Mouse (Mus musculus) cerebellum, adult 2 months (tissue): ENCODE data around the gene Ube2v1. TPM values are rescaled to one million over a fixed set of nuclear protein-coding genes. Genes with fewer than 3 reads are reported as not detected.
A peak's percentile ranks its signal among the peaks of the same experiment; 100 is the strongest.
"Not testable (repeated sequence)": the region's sequence is repeated elsewhere in the genome, so short reads cannot be mapped to it uniquely, and the experiment has no call there.

Experiments used
- DNase-seq, 2 experiments: peaks; one replicate each; pipeline ENCODE4 v3.0.0; 2021
- H3K27ac ChIP-seq: fragments of 200-500 bp; 2 replicates; pipeline ENCODE4 v1.5.1; 2012; ENCODE audit warnings: low read length, control low read depth, inconsistent platforms; ENCODE audit not compliant: insufficient read depth
- H3K27me3 ChIP-seq: fragments of 200-500 bp; 2 replicates; pipeline ENCODE4 v1.6.1; 2012; ENCODE audit warnings: inconsistent platforms, mild to moderate bottlenecking, low read length, moderate library complexity; ENCODE audit not compliant: control insufficient read depth, insufficient read depth
- H3K4me1 ChIP-seq: fragments of 200-500 bp; 2 replicates; pipeline ENCODE4 v1.6.1; 2011; ENCODE audit warnings: low read length; ENCODE audit not compliant: control insufficient read depth, insufficient read depth
- H3K4me3 ChIP-seq: fragments of 200-500 bp; replicated peaks from 2 replicates; pipeline ENCODE3; 2011; ENCODE audit warnings: mild to moderate bottlenecking, low read depth, low read length, control low read depth; ENCODE audit not compliant: insufficient read depth
- CTCF ChIP-seq: fragments of 200-500 bp; IDR thresholded peaks from 2 replicates; pipeline ENCODE4 v1.5.1; 2011; ENCODE audit warnings: low read depth, mild to moderate bottlenecking, control low read depth, low read length, moderate library complexity, borderline replicate concordance; ENCODE audit not compliant: insufficient read depth
- POLR2A ChIP-seq: fragments of 200-500 bp; IDR thresholded peaks from 2 replicates; pipeline ENCODE4 v1.6.1; 2011; ENCODE audit warnings: low read length, control low read depth, borderline replicate concordance; ENCODE audit not compliant: insufficient read depth
- WGBS: fragments of 180-500 bp; shearing (Covaris S2); methylation state at CpG from one replicate; pipeline ENCODE4 v1.1.7; 2018; 5-methylcytosine and 5-hydroxymethylcytosine counted together
- polyA plus RNA-seq: library from polyadenylated mRNA; depleted of rRNA; stranded (reverse); fragments of >200 nt; gene quantifications from 2 replicates; pipeline ENCODE4 v1.2.3, GENCODE M21; 2012

Gene Ube2v1
- polyA plus RNA-seq, 1 experiment = 219 TPM

DNA sequence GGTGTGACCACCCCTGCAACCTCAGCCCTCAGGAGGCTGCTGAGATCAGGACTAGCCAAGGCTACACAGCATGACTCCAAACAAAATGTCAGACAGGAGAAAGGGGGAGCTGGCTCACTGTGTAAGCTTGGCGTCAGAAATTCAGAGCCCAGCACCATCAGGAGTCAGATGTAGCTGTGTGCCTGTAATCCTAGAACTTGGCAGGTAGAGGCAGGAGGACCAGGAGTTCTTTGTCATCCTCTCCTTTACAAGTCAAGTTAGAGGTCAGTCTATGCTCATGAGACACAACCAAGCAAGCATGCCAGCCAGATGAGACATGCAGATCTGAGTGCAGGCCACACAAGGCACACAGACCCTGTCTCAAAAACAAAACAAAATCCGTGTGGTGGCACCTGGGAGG is 6.2 kb downstream of the Ube2v1 start:
- 14% methylated on average over 2 of the region's 2 CpGs for WGBS
- Histone ChIP-seq H3K4me3 (no peak overlapping the region), H3K27me3 (no peaks in the 10 kb centered on the region), H3K27ac (peak overlapping the region; percentile 43; the same call in 1 of the 2 replicates), H3K4me1 (peaks cover 62% of the 10 kb centered on the region)
- peak; percentile 46 to 50 for DNase-seq
- TF ChIP-seq CTCF = no peak
- no peak for TF ChIP-seq POLR2A

- WGBS = 82% methylated on average over 5 of the region's 6 CpGs
Measured at GRCm38 (mm10) chr2:167624368-167625075, 7.4 kb downstream of the Ube2v1 start.

GRCm38 (mm10) chr2:167622965-167623364 is 8.9 kb downstream of the Ube2v1 start:
- H3K4me3 ChIP-seq = no peak overlapping the region
- H3K27ac ChIP-seq = peak overlapping the region; percentile 71
- no peak for TF ChIP-seq CTCF
- no peak for TF ChIP-seq POLR2A
- peaks cover 53% of the 10 kb centered on the region for H3K4me1 ChIP-seq
- H3K27me3 ChIP-seq = no peaks in the 10 kb centered on the region
- no peak for DNase-seq
- WGBS = 15% methylated on average over 5 of the region's 5 CpGs

More at GRCm38 (mm10) chr2:167624368-167625075, 7.4 kb downstream of the Ube2v1 start:
- TF ChIP-seq POLR2A (no peak), CTCF (no peak)
- DNase-seq = no peak
- no peak overlapping the region for H3K4me3 ChIP-seq
- H3K4me1 ChIP-seq = peaks cover 58% of the 10 kb centered on the region
- no peak overlapping the region for H3K27ac ChIP-seq
- H3K27me3 ChIP-seq = no peaks in the 10 kb centered on the region

- WGBS = 9% methylated on average over 13 of the region's 13 CpGs
- Histone ChIP-seq H3K4me1 (peaks cover 51% of the 10 kb centered on the region), H3K4me3 (no peak overlapping the region), H3K27me3 (no peaks in the 10 kb centered on the region), H3K27ac (0 out of 2 replicates have a peak overlapping the region, but pooled peaks have one; percentile 10)
- TF ChIP-seq POLR2A = no peak
- TF ChIP-seq CTCF = no peak
- DNase-seq = peak; percentile 49 to 55
Measured at GRCm38 (mm10) chr2:167622352-167622751, 9.5 kb downstream of the Ube2v1 start.

GRCm38 (mm10) chr2:167621255-167622087 is 10.4 kb downstream of the Ube2v1 start:
- no peak for DNase-seq
- Histone ChIP-seq H3K4me1 (peaks cover 44% of the 10 kb centered on the region), H3K4me3 (no peak overlapping the region), H3K27me3 (no peaks in the 10 kb centered on the region), H3K27ac (no peak overlapping the region)
- WGBS = 59% methylated on average over 9 of the region's 9 CpGs
- TF ChIP-seq POLR2A (no peak), CTCF (no peak)

DNA sequence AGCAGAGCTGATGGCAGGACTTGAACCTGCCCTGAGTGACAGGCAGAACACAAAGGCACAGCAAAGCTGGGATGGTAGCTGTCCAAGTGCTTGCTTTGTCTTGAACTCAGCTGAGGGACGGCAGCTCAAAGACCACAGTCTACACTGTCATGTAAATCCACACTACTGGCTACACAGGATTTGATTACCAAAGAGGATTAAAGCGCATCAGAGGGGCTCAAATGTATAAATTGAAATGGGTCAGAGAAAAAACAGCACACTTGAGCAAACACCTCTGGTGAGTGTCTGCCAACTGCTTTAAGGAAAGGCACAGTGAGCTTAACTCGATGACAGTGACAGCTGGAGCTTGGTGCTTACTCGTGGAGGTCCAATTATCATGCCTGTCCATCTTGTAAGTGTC is 14.4 kb downstream of the Ube2v1 start:
- H3K27me3 ChIP-seq = no peaks in the 10 kb centered on the region
- H3K4me3 ChIP-seq = no peak overlapping the region
- H3K27ac ChIP-seq = no peak overlapping the region
- peaks cover 30% of the 10 kb centered on the region for H3K4me1 ChIP-seq
- WGBS = 41% methylated on average over 4 of the region's 4 CpGs
- TF ChIP-seq POLR2A (no peak), CTCF (no peak)
- DNase-seq = no peak

DNA sequence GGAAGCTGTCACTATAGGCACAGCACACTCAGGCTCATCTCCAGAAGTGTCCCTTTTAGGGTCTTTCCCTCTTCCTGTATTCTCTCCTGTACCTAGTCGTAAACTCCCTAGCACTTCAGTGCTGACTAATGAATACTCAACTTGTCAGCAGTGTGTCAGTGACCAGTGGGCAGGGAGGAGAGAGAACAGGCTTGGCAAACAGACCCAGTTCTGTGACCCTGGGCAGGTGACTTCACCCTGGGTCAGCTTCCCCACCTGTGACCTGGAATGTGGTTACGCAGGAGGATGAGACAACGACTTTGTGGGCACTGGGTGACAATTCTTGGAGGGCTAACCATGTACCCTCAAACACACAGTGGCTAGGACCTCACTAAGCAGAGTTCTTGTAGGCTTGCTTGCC is 14.9 kb downstream of the Ube2v1 start:
- DNase-seq = no peak
- H3K27ac ChIP-seq = no peak overlapping the region
- WGBS = 89% methylated on average over 3 of the region's 3 CpGs
- H3K4me3 ChIP-seq = no peak overlapping the region
- H3K4me1 ChIP-seq = peaks cover 26% of the 10 kb centered on the region
- no peaks in the 10 kb centered on the region for H3K27me3 ChIP-seq
- TF ChIP-seq CTCF (no peak), POLR2A (no peak)

- not testable (repeated sequence) for H3K4me3 ChIP-seq, H3K27me3 ChIP-seq, H3K27ac ChIP-seq, DNase-seq, H3K4me1 ChIP-seq
- 95% methylated on average over 7 of the region's 7 CpGs for WGBS
Measured at GRCm38 (mm10) chr2:167613335-167613734, 18.6 kb downstream of the Ube2v1 start.
